Mouse (Mus musculus) embryo, embryonic 10 days (tissue): ENCODE measurements around the gene Pecr.
A peak's percentile ranks its signal among the peaks of the same experiment; 100 is the strongest.

Experiments
- DNase-seq: peaks from one replicate; pipeline ENCODE4 v3.0.0-alpha.2; 2015; ENCODE audit warnings: low spot score

Pecr gene

DNA sequence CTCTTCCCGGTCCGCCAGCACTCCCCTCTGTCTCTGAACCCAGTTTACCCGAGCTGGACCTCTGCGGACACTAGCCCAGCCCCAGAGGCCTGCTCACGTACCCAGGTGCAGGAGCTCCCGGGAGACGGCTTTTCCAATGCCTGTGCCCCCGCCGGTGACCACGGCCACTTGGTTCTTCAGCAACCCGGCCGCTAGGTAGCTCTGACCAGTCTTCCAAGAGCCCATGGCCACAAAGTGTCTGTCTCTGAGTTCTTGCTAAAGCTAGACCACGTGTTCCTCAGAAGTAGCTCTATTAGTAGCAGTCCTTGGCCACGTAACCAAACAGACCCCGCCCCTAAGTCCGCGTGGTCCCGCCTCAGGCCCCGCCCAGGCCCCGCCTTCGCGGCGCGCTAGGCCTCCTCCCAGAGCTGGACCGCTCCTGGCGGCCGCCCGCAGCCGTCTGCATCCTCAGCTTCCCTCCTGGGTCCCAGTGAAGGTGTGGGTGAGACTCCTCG is at the start of gene Pecr, which contains the start of gene Tmem169:
TSS of gene Pecr (minus strand) at position 323 of the 494 bp plus-strand sequence.
TSS of gene Tmem169 (plus strand) at position 378 of the 494 bp plus-strand sequence.
- DNase-seq = peak; percentile 92

DNA sequence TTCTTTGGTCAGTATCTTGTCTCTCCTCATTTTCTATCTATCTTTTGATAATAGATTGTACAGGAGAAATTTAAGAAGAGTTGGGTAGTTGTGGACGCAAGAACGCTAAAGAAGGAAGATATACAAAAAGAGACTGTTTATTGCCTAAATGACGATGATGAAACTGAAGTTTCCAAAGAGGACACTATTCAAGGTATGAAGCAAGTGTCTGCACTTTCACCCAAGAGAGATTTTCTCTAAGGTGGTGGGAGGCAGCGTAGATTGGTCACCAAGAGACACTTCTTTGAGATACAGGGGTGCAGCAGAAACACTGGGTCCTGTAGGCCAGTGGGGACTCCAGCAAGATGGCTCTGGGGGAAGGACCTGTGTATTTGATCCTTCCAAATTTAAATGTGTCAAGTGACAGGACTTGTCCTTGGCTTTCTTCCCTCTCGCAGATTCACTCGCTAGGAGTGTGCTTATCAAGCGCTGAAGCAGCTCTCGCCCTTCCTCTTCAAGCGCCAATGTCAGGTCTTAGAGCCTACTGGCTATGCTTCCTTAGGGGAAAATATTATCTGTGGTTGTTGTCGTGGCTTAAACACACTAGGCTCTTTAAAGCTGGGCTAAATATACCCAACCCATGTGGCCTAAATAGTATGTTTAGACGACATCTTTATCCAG is 42.2 kb upstream of the Pecr start:
- no peak for DNase-seq

DNA sequence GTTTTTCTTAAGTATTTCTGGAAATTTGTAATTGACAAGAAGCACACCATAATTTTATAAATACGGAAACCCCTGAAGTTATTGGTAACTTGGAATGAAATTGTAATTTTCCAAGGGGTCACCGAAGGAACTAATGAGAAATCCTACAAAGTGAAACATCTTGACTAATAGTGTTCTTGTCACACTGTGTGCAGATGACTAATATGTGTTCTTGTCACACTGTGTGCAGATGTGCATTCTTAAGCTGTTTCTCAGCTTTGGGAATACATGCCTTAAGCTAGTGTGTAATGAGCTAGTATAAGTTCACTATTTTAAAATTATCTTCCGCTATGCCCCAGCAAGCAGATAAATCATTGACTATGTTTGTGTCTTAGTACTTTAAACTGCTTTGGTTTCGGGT is 39.1 kb upstream of the Pecr start:
- DNase-seq = no peak

DNA sequence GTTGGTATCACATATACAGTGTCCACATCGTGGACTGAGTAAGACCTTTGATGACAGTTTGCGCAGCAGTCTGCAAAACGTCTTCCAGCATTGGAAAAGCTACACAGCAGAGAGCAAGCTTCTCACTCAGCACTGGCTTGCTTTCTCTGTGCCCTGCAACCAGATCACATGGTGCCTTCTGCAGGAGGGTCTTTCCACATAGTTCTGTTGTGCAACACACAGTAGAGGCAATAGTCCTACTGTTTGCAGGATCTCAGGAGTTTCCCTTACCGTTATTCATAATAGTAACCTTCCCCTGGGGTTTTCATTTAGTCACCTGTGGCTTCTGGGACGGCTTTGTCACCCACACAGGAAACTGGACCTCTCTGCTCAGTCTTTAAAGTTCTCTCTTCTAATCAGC is 36.6 kb upstream of the Pecr start:
- no peak for DNase-seq

DNA sequence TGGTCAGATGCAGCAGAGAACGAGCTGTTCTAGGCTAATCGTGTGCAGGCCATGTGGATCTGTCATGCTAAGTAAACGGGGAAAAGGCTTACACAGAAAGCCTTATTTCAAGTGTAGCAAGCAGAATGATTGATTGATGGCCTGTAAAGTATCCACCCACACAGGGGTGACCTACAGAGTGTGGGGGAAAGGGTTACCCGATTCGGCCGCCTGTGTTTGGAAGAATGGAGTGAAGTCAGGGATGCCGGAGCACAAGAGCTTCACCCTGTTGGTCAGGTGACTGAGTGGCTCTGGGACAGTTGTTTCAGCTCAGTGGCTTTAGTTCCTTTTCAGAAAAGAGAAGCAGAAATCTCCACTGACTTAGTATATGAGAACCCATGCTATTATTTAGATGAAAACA is 32.8 kb upstream of the Pecr start:
- no peak for DNase-seq

DNA sequence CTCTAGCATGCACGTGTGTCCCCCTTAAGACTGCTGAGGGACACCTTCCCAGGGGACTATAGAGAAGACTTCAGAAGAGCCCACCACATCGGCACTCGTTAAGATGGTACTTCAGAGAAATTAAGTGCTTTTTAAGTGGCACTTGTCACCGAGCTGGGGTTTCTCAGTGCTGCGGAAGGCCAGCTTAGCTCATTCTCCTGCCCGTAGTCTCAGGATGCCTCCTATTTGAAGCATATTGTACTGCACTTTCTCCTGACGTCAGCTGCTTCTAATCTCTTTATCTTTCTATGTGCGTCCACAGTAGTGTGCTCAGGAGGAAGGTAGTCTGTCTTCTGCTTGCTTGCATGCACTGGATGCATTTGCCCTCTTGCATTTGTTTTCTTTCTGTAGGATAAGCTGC is 32.3 kb upstream of the Pecr start:
- DNase-seq = no peak

DNA sequence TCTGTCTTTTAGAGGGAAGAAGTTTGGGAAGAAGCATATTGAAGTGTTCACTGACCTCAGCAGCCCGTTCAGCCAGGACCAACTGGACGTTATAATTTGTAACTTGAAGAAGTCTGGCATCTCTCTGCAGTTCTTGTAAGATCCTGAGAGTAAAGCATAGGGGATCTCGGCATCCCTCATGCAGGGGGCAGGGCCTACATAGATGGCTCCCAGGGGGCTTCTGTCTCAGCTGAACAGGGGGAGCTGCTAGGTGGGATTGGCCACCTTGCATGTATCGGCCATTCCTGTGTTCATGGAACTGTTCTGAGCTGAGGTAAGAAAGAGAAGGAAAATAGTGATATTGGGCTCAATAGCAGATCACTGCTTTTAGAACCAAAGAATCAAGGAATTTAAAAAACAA is 31.3 kb upstream of the Pecr start:
- DNase-seq = no peak

DNA sequence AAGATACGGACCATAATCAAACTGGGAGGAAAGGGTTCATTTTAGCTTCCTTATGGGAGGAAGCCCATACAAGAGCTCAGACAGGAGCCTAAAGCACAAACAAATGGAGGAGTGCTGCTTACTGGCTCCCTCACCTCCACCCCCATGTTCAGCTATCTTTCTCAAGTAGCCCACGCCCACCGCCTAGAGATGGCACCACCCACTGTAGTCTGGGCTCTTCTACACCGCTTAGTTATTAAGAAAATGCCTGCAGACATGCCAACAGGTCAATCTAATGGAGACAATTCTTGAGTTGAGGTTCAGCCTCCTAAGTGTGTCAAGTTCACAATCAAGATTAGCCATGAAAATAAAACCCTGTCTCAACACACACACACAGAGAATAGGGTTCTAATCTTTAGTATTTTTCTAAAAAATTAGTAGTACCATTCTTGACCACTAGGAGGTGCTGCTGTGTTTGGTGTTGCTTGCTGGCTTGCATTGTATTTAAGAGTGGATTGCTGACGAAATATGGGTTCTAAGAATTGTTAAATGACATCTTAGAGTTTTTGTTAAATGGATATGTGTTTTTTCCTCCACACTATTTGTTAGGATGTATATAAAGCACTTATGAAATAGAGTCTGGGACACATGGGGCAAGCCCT is 29.4 kb upstream of the Pecr start:
- peak; percentile 41 for DNase-seq

DNA sequence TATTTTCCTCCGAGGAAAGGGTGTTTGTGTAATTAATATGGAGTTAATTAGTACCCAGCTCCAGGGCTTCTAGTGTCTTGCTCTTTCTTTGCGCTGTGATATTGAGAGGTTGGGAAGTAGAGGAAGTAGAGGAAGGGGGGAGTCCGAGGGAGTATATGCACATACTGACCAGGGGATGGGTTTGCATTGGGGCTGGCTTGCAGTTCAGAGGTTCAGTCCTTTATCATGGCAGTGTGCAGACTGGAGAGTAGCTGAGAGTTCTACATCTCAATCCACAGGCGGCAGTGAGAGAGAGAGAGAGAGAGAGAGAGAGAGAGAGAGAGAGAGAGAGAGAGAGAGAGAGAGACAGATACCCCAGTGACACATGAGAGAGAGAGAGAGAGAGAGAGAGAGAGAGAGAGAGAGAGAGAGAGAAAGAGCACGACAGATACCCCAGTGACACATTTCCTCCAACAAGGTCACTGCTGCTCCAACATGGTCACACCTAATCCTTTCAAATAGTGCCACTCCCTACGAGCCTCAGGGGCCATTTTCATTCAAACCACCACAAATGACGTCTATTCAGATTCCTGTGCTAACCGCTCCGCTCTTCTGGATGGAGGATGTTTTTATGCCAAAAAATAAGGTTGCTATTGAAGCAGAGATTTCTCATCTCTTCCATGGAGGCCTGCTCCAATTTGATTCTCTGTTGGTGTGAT is 28.7 kb upstream of the Pecr start:
- no peak for DNase-seq

DNA sequence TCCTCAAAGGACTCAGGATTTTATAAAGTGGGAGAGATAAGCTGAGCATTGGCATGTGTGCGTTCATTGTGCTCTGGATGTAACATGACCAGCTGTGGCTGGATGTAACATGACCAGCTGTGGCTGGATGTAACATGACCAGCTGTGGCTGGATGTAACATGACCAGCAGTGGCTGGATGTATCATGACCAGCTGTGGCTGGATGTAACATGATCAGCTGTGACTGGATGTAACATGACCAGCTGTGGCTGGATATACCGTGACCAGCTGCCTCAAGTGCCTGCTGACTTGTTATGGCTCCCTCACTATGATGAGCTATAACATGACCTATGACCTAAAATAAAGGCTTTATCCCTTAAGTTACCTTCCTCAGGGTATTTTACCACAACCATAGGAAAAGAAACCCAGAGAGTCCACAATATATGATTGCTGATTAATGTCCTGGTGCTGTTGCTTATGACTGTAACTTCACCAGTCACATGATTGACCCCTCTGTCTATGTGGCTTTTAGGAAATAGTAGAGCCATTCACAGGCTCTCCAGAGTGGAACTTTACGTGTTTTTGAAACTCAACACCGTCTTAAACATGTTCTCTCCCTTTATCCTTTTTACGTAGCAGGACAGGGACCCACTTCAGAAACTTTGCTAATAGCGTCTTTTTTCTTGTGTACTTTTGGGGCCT is 25.8 kb upstream of the Pecr start:
- DNase-seq = peak; percentile 73

DNA sequence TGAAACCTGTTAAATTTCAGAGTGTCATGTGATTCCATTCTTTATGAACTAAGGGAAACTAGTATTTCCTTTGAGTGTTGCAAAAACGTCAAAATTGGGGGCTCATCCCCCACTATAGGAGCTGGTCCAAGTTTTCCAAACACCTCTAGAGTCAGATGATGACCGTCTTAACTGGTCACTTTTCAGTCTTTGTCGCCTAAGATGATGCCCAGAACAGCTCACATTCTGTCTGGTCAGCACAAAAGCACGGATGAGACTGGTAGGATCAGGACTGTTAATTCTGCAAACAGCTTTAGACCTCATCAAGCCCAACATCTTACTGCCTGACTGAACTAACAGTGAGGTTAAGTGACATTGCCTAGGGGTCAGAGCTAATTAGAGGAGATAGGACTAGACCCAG is 24.8 kb upstream of the Pecr start:
- DNase-seq = peak; percentile 24

DNA sequence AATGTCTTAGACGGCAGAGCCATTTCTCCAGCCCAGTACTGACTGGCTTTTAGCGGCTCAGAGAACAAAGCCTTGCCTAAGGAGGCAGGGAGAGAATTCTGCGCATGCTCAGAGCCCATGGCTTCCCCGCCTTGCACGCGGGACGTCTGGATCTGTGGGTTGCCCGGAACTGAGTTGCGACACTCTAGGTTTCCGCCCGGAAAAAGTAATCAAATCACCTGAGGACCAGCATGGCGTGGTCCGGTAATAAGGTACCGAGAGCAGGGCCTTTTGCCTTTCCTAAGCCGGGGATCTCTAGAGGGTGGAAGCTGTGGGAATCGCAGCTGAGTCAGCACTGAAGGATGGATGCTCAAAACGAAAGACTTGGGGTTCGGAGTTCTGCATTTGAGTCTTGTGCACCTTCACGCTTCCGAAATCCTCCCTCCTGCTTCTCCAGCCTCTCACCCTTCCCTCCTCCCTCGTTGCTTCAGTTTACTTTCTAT is 23.2 kb upstream of the Pecr start, which contains the start of gene Xrcc5:
TSS of gene Xrcc5 (plus strand) at position 105 of the 482 bp plus-strand sequence.
- peak; percentile 98 for DNase-seq

DNA sequence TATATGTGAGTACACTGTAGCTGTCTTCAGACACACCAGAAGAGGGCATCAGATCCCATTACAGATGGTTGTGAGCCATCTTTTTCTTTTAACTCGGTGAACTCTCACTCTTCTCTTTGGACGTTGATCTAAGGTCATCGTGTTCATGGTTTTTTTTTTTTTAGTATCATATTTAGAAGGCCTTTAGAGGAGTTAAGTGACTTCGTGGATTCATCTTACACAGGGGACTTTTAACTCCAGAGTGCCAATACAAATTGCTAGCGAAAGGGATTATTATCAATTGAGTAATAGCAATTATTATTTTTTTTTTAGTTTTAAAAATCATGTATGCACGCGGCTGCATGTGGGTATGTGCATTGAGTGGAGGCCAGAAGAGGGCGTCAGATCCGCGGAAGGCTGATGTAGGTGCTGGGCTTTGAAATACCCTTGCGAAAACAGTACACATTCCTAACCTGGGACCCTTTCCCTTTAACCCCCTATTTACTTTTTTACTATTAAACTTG is 22.6 kb upstream of the Pecr start:
- no peak for DNase-seq

DNA sequence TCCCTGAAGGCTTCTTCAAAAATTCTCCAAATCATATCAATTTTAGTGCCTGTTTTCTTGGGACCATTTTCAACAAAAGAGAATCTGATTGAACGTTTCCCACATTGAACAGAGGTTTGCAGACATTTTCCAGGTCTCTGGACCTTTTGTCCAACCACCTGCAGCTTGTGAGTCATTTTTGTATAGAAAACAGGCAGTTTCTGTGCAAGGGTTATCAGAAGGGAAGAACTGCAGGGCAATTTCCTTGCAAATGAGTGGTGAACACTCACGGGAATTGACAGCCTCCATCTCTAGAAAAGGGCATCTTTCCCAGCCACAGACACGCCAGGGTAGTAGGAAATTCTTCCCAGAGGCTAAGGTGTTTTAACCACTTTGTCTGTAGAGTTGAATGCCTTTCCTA is 22.1 kb upstream of the Pecr start:
- DNase-seq = peak; percentile 5

DNA sequence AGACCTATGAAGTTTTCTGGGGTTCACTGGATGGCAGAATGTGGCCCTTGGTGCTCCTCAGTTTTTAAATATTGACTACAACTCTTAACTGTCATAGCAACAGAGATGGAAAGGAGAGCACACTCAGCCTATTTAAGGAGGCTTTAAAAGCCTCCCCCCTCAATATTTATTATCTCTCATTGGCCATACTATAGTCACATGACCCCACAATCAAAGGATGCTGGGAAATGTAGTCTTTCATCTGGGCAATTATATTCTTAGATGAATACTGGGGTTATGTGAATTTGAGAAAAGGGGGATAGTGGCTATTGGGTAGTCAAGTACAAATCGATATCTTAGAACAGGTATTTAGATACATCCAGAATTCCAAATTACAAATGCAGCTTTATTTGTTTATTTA is 17.7 kb upstream of the Pecr start:
- no peak for DNase-seq

DNA sequence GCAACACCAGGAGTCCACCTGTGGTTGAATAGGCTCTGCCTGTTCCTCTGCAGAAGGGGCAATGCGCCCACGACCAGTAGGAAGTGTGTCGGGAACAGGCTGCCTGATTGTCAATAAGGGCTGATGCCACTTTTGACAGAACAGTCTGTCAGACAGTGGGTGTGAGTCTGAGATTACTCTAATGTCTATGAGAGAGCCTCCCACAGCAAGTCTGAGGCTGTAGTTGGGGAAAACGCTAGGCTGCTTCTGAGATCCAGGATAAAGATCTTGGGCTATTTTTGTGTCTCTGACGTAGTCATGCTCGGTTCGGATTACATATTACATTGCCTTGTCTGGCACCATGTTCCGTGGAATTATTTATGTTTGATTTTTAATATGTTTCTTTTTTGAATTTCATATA is 11.6 kb upstream of the Pecr start:
- DNase-seq = no peak

DNA sequence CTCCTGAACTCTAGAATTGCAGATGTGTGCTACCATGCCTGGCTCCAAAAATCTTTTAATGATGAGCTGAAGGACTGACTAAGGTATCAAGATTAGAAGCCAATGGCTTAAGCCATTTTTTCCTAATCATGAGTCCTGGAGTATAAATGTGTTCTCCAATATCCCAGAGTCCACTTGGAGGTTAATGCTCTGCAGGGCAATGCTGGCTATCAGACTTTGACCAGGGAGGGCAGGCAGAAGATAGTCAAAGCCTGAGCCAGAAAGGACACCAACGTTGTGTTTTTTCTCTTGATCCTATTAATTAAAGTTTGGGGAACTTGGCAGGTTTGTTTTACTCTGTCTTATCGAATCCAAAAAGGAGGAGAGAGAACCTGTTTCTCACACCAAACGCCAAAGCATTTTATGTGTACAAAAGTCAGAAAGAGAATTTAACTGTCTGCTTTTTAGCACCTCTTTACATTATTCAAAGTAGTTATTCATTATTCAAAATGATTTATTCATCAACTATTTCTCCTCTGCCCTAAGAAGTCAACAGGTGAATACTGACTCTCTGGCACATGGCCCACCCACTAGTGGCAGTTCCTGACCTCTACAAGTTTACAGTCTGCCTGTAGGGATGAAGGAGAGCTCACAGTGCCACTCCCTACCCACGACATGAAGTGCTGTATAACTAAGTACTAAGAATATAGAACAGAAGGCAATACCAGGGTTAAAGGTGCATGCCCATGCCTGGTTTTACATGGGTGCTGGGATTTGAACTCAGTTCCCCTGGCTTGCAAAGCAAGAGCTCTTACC is 10.0 kb upstream of the Pecr start:
- DNase-seq = no peak

DNA sequence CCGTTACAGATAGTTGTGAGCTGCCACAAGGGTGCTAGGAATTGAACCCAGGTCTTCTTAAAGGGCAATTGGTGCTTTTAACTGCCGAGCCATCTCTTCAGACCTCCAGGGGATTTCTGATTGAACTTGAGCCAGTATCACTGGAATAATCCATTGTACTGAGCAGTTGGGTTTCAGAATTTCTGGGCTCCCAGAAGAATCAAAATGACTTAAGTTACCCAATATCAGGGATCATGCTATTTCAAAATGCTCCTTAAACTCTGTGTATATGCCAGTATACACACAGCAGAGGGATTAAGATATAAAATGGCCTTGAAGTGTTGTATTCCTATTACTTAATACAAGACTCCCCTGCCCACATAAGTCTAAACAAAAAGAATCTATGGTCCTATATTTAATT is 7.8 kb upstream of the Pecr start:
- DNase-seq = no peak

DNA sequence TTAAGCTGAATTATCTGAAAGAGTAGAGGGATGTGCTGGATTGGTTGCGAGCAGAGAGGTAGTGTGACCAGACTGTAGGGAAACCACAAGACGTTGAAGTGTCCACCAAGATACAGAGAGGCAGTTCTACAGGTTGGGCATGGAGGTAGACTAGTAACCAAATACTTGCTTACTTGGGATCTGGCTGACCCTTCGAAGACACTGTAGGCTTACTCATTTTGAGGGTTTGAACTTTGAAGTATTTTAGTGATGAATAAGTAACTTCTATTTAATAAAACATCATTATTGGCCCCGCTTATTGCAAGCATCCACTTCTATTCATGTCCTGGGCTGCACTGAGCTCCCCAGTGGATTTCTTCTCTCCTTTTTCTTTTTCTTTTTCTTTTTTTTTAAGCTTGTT is 7.3 kb upstream of the Pecr start:
- DNase-seq = no peak

DNA sequence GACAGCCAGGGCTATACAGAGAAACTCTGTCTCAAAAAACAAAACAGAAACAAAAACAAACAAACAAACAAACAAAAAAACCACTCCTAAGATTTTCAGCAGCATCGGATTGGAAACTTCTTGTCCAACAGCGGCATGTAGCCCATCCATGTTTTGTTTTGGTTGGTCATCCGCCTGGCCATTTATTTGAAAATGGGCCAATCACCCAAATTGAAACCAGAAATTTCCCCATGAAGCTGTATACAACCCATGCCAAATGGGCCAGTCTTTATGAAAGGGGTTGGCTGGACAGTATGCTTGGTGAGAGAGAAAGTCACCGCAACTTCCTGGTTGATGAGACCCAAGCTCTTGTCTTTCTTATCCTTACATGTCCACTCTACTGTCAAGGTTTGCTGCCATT is 6.8 kb upstream of the Pecr start:
- no peak for DNase-seq

DNA sequence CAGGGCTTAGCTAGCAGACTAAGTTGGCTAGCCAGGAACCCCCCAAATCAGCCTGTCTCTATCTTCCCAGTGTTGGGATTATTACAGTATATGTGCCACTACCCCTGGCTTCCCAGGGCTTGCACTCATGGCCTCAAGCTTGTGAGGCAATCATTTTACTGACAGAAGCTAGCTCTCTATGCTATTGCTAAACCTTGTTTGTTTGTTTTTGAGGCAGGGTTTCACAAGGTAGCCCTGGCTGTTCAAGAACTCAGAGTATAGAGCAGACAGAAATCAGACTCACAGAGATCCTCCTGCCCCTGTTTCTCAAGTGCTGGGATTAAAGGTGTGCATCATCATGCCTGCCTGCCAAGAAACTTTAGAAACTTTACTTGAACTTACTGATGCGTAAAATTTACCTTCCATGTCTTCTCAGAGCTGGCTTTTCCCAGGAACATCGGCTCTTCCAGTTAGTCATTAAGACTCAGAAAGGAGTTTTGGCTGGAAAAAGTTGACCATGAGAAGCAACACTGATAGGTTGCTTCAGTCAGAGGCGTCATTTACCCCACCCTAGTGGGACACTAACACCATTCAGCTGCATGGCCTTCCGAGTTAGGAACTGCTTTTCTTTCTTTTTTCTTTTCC is 4.5 kb upstream of the Pecr start:
- DNase-seq = no peak
